Mouse (Mus musculus) common myeloid progenitor, adult 5-6 weeks (primary cell): ENCODE measurements at regions not wholly inside any gene's neighbourhood (a gene's known extent, or its start where the extent isn't known, plus 50 kb on each side); places are given as distances from the start of the nearest gene placed in this dataset.

ENCODE experiments used
- ATAC-seq: replicated peaks from 2 replicates; pipeline ENCODE4 v1.8.0; 2016; ENCODE audit warnings: low read depth, mild to moderate bottlenecking, moderate TSS enrichment, inconsistent platforms; ENCODE audit not compliant: poor library complexity, severe bottlenecking

- ATAC-seq = no peak
Measured at GRCm38 (mm10) chr6:117326835-117327775, 158.8 kb downstream of the Cxcl12 start.

GRCm38 (mm10) chr6:117329164-117329939 lies 161.0 kb downstream of the Cxcl12 start:
- no peak for ATAC-seq

DNA sequence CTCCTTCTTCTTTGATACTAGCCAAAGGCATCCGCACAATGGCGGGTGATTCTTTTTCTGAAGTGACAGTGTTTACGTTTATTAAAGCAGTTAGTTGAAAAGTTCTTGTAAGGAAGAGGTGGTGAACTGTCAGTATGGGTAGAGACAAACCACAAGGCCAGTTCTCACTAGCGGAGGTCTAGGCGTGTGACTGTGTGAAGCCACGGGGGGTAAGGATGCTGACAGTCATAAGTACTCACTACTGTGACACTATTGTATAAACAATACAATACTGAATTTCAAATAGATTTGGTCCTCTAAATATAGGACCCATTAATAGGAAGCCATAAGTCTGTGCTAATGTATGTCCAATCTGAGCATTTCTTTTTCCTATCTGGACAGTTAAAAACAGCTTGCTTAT lies 161.9 kb downstream of the Cxcl12 start:
- ATAC-seq = no peak

DNA sequence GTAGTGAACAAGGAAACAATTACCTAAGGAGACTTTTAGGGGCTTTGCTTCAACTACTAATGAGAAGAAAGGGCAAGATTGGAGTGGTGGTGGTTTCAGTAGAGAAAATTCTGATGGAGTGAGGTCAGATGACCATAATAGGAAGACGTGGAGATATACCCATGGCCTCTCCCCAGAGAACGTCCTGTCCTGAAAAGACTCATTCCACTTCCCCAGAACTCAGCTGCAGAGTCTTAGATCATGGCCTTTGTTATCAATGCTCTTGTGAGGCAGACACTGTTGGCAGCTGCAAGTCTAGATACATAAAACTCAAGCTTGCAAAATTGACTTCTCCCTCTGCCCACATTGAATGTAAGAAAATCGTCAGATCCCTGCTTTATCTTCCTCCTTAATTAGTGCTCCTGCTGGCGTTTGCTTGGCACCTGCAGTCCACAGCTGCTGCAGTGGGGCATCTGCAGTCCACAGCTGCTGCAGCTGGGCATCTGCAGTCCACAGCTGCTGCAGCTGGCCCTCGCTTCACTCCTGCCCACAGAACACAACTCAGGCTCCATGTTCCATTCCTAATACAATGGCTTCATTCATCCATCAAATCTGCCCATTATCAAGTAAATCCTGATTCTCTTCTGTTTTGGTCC lies 162.5 kb downstream of the Cxcl12 start:
- no peak for ATAC-seq

GRCm38 (mm10) chr6:117332641-117333040 lies 164.3 kb downstream of the Cxcl12 start:
- ATAC-seq = no peak

DNA sequence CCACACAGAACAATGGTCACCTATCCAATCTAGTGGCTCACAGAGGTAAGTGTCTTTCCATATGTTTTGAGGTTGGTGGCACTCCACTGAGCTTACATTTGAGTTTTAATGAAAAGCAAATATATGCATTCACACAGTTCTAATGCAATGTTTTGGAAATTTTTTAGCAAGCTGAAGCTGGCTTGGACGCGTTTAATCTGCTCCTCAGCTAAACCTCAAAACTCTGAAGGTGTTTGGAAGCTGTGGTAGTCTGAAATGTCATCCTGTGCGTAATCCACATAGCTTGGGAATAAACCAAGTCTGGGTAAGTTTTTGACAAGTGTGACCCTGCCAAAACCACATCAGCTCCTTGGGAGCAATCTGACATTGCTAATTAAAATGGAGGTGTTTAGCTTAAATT lies 173.8 kb downstream of the Cxcl12 start:
- no peak for ATAC-seq

GRCm38 (mm10) chr6:117347356-117347755 lies 179.0 kb downstream of the Cxcl12 start:
- ATAC-seq = no peak

DNA sequence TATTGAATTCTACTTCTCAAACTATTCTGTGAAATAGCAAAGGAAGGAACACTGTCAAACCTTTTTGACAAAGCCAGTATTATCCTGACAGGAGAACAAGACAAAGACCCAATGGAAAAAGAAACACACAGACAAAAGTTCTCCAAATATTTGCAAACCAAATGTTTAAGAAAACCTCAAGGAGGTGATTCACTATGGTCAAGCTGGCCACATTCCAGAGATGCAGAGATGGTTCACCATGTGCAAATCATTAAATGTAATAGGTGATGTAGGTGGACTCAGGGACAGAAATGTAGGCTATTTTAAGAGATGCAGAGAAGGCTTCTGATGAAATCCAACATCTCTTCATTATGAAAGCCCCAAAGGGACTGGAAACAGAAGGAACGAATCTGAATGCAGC lies 183.5 kb downstream of the Cxcl12 start:
- ATAC-seq = no peak

DNA sequence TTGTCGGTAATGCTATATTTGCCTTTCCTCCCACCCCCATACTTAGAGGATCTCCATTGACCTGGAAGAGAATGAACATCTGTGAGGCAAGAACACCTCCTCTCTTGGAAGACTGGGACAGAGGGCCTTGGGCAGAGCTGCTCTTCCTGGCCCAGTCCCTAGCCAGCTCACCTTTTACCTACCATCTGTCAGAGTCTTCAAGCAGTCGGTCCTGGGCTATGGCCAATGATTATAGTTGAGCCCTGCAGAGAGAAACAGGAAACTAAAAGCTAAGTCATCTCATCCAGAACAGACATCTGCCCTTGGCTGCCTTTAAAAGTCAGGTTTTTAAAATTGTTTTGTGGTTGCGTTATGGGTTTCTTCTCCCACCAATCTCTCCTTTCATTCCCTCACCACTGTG lies 184.8 kb downstream of the Cxcl12 start:
- no peak for ATAC-seq

DNA sequence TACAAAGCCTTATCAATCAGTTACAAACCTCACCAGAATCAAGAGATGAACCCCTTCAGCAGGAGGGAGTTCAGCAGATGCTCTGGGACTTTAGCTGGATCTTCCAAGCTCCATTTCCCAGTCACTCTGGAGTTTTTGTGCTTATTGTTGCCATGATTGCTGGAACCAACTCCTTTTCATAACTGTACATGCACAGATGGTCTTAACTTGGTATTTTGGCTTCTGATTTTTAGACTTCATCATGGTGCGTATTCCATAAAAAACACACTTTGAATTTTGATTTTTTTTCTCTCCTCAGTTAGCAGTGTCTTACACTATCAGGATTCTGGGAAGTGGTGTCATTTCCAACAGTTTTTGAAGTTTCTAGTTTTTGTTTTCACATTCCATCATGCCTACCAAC lies 187.8 kb downstream of the Cxcl12 start:
- ATAC-seq = no peak

- no peak for ATAC-seq
Measured at GRCm38 (mm10) chr6:117359401-117359800, 191.1 kb downstream of the Cxcl12 start.

DNA sequence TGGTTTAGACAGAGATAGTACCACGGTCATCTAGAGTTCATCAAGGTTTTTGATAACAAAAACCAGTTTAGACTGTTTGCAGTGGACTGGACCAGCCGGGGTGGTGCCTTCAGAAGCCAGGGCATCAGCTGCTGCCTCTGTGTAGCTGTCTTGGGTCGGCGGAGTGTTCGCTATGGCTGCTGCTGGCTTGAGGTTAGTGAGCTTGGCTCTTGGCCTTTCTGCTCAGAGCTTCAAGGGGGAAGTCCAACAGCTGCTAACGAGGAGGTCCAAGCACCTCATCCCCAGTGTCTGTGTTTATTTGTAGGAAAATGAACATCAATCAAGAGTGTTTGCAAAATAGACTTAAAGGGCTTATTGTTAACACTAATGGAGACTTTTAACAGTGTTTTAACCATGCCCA lies 198.2 kb downstream of the Cxcl12 start:
- ATAC-seq = no peak

DNA sequence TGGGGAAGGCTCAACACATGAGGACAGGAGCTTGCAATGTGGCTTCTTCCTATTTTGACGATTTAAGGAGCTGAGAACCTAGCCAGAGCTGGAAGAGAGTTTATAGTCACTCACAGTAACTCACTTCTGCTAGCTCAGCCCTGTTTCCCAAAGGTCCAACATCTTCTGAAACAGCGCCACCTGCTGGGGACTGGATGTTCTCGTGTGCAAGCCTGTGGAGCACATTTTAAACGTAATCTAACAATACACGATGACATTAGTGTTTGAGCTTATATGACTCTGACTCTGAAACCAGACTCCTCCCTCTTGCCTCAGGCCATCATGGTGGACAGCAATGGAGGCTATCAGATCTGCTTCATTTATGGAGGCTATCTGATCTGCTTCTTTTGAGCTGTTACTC lies 207.7 kb downstream of the Cxcl12 start:
- ATAC-seq = no peak

DNA sequence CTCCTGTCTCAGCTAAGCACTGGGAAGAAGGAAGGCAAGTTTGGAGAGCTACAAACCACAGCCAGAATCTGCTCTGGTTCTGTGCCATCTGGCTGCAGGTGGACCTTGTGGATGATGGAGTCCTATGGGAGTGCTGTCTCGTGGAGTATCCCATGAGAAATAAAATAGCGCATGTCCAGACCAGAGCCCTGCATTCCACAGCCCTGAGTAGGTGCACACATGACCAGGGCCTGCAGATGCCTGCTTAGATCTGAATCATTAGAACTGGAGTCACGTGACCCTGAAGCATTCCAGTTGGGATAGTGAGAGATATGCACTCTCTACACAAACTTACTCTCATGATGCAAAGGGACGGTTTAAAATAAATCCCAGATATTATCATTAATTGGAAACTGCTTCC lies 211.6 kb downstream of the Cxcl12 start:
- ATAC-seq = no peak

DNA sequence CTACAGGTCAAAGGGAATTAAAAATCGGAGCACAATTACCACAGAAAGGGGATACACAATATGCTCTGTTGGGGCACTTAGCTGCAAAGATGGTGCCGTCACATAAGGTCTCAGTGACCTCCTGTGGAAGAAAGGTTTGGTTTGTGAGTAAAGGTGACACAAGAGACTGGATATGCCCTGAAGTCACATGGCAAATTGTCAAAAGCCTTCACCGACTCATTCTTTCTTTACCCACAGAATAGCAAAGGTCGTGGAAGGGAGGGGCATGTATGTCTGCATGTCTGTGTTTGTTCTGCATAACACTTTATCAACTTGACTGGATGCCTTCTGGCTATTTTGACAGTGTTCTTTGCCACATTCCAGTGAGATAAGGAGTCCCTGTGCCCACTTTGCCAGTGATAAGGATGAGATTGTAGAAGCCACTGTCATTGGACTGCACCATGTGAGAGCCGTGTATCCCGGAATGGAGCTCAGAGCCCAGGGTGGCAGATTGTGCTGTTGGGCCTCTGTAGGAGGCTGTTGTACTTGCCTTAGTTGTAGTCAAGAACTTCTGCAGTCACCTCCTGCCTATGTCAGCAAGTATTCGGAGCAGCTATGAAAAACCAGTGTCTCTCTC lies 222.0 kb downstream of the Cxcl12 start:
- ATAC-seq = no peak

GRCm38 (mm10) chr6:117393480-117393879 lies 225.1 kb downstream of the Cxcl12 start:
- ATAC-seq = peak; percentile 56; the same call in 1 of the 2 replicates

GRCm38 (mm10) chr6:117405589-117406311 lies 237.4 kb downstream of the Cxcl12 start:
- no peak for ATAC-seq

- ATAC-seq = no peak
Measured at GRCm38 (mm10) chr6:117406312-117406595, 237.9 kb downstream of the Cxcl12 start.

DNA sequence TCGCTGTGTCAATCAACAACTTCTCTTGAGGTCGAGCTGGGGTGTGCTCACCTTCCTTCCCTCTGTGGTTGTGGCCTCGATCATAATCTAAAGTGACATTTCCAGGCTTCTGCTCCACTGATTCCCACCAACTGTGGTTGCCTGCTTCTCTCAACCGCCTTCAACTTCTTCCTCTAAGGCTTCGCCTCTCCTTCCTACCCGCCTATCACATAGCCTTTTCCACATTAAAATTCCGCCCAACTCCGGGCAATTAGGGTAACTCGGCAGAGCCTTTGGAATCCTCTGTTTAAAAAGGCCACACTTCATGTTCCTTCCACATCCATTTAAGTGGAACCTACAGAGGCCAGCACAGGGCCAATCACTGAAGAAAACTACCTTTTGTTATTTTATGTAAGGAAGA lies 238.4 kb downstream of the Cxcl12 start:
- ATAC-seq = no peak
